Mouse (Mus musculus) heart, embryonic 11.5 days (tissue): ENCODE results near the gene Rhobtb1. TPM values are rescaled to one million over a fixed set of nuclear protein-coding genes. Genes with fewer than 3 reads are reported as not detected.

Experiments
- ATAC-seq: fragments of 200-750 bp; cut with Nextera tagmentation; replicated peaks from 2 replicates; pipeline ENCODE4 v1.8.0; 2017; ENCODE audit warnings: moderate library complexity; ENCODE audit not compliant: insufficient number of reproducible peaks, low FRiP score, low TSS enrichment
- H3K27ac ChIP-seq: fragments of 300-500 bp; sonication (generic); 2 replicates; pipeline ENCODE4 v1.5.1; 2014; ENCODE audit warnings: mild to moderate bottlenecking, low read depth, low read length
- H3K27me3 ChIP-seq: fragments of 300-500 bp; sonication (generic); 2 replicates; pipeline ENCODE4 v1.6.1; 2014; ENCODE audit warnings: mild to moderate bottlenecking, low read length, mixed read lengths; ENCODE audit not compliant: control insufficient read depth, insufficient read depth
- H3K36me3 ChIP-seq: fragments of 300-500 bp; sonication (generic); 2 replicates; pipeline ENCODE4 v1.6.1; 2014; ENCODE audit warnings: mild to moderate bottlenecking, low read length, moderate library complexity, mixed read lengths; ENCODE audit not compliant: control insufficient read depth, insufficient read depth
- H3K4me1 ChIP-seq: fragments of 300-500 bp; sonication (generic); 2 replicates; pipeline ENCODE4 v1.6.1; 2014; ENCODE audit warnings: low read length; ENCODE audit not compliant: control insufficient read depth, insufficient read depth
- H3K4me2 ChIP-seq: fragments of 300-500 bp; sonication (generic); 2 replicates; pipeline ENCODE4 v1.6.1; 2014; ENCODE audit warnings: mild to moderate bottlenecking, moderate library complexity
- H3K4me3 ChIP-seq: fragments of 300-500 bp; sonication (generic); 2 replicates; pipeline ENCODE4 v1.5.1; 2014; ENCODE audit warnings: low read depth, low read length
- H3K9ac ChIP-seq: fragments of 300-500 bp; sonication (generic); 2 replicates; pipeline ENCODE4 v1.6.1; 2014; ENCODE audit warnings: mild to moderate bottlenecking, low read depth, low read length, moderate library complexity
- H3K9me3 ChIP-seq: fragments of 300-500 bp; sonication (generic); replicated peaks from 2 replicates; pipeline ENCODE4 v1.6.1; 2016; ENCODE audit warnings: low read length; ENCODE audit not compliant: control insufficient read depth
- WGBS: fragments of 180-500 bp; shearing (Covaris S2); extraction: QIAGEN DNeasy Blood & Tissue Kit; methylation state at CpG from one replicate; pipeline ENCODE4 v1.1.7; 2014; ENCODE audit not compliant: insufficient replicate concordance; 5-methylcytosine and 5-hydroxymethylcytosine counted together
- polyA plus RNA-seq: library from polyadenylated mRNA; unstranded; fragments of >200 nt; fragmentation: Nextera tagmentation; extraction: Ambion mirVana; gene quantifications from 2 replicates; pipeline ENCODE4 v1.2.1, GENCODE M21; 2014

Gene Rhobtb1
- polyA plus RNA-seq, 1 experiment from 2014 or later = 31.1 TPM

- Histone ChIP-seq H3K4me3 (no peak overlapping the region), H3K9me3 (no peaks in the 10 kb centered on the region), H3K9ac (0 out of 2 replicates have a peak overlapping the region, but pooled peaks have one; percentile 22), H3K4me2 (no peak overlapping the region), H3K27ac (no peak overlapping the region; the same call in 1 of the 2 replicates), H3K4me1 (peaks cover 37% of the 10 kb centered on the region), H3K27me3 (no peaks in the 10 kb centered on the region), H3K36me3 (peaks cover 6% of the 10 kb centered on the region; the same call in 1 of the 2 replicates)
- WGBS = 72% methylated on average over 6 of the region's 6 CpGs
- ATAC-seq = no peak
Observed at GRCm38 (mm10) chr10:69257592-69258133, 106.4 kb downstream of the Rhobtb1 start.

GRCm38 (mm10) chr10:69258588-69258987, 107.4 kb downstream of the Rhobtb1 start:
- peaks cover 44% of the 10 kb centered on the region for H3K4me1 ChIP-seq

GRCm38 (mm10) chr10:69259161-69259560, 107.9 kb downstream of the Rhobtb1 start:
- ATAC-seq = no peak
- H3K4me2 ChIP-seq = no peak overlapping the region
- H3K4me1 ChIP-seq = peaks cover 42% of the 10 kb centered on the region
- no peak overlapping the region for H3K4me3 ChIP-seq
- no peaks in the 10 kb centered on the region for H3K27me3 ChIP-seq
- peaks cover 6% of the 10 kb centered on the region; the same call in 1 of the 2 replicates for H3K36me3 ChIP-seq
- H3K9ac ChIP-seq = no peak overlapping the region
- WGBS = 61% methylated on average over 2 of the region's 2 CpGs
- H3K27ac ChIP-seq = peak overlapping the region; percentile 18; the same call in 1 of the 2 replicates
- no peaks in the 10 kb centered on the region for H3K9me3 ChIP-seq

More at GRCm38 (mm10) chr10:69258588-69258987, 107.4 kb downstream of the Rhobtb1 start:
- Histone ChIP-seq H3K4me3 (no peak overlapping the region), H3K4me2 (no peak overlapping the region), H3K9ac (no peak overlapping the region), H3K36me3 (peaks cover 6% of the 10 kb centered on the region; the same call in 1 of the 2 replicates), H3K27ac (peak overlapping the region; percentile 18; the same call in 1 of the 2 replicates), H3K9me3 (no peaks in the 10 kb centered on the region), H3K27me3 (no peaks in the 10 kb centered on the region)
- WGBS = 73% methylated on average over 9 of the region's 9 CpGs
- ATAC-seq = no peak

GRCm38 (mm10) chr10:69259929-69260328, 108.7 kb downstream of the Rhobtb1 start:
- WGBS = 79% methylated on average over 8 of the region's 8 CpGs
- Histone ChIP-seq H3K9me3 (no peaks in the 10 kb centered on the region), H3K4me2 (no peak overlapping the region), H3K4me3 (no peak overlapping the region), H3K4me1 (peaks cover 35% of the 10 kb centered on the region), H3K36me3 (peaks cover 6% of the 10 kb centered on the region; the same call in 1 of the 2 replicates), H3K27me3 (no peaks in the 10 kb centered on the region), H3K27ac (no peak overlapping the region), H3K9ac (no peak overlapping the region)
- no peak for ATAC-seq

GRCm38 (mm10) chr10:69262918-69263822, 111.9 kb downstream of the Rhobtb1 start:
- H3K4me3 ChIP-seq = no peak overlapping the region
- H3K27ac ChIP-seq = peak overlapping the region; percentile 69
- H3K36me3 ChIP-seq = peaks cover 3% of the 10 kb centered on the region; the same call in 1 of the 2 replicates
- ATAC-seq = no peak
- WGBS = 36% methylated on average over 14 of the region's 14 CpGs
- H3K27me3 ChIP-seq = no peaks in the 10 kb centered on the region
- H3K4me1 ChIP-seq = peaks cover 40% of the 10 kb centered on the region
- peak overlapping the region; percentile 52 for H3K4me2 ChIP-seq
- H3K9ac ChIP-seq = 0 out of 2 replicates have a peak overlapping the region, but pooled peaks have one; percentile 10
- H3K9me3 ChIP-seq = no peaks in the 10 kb centered on the region

- no peak overlapping the region for H3K27ac ChIP-seq
- H3K4me2 ChIP-seq = no peak overlapping the region
- WGBS = 70% methylated on average over 2 of the region's 2 CpGs
- no peak for ATAC-seq
- H3K36me3 ChIP-seq = peaks cover 3% of the 10 kb centered on the region; the same call in 1 of the 2 replicates
- peaks cover 40% of the 10 kb centered on the region for H3K4me1 ChIP-seq
- H3K9me3 ChIP-seq = no peaks in the 10 kb centered on the region
- H3K4me3 ChIP-seq = no peak overlapping the region
- no peak overlapping the region for H3K9ac ChIP-seq
- H3K27me3 ChIP-seq = no peaks in the 10 kb centered on the region
Observed at GRCm38 (mm10) chr10:69263906-69264305, 112.7 kb downstream of the Rhobtb1 start.

GRCm38 (mm10) chr10:69265421-69265820, 114.2 kb downstream of the Rhobtb1 start:
- Histone ChIP-seq H3K27me3 (no peaks in the 10 kb centered on the region), H3K9me3 (no peaks in the 10 kb centered on the region), H3K36me3 (peaks cover 7% of the 10 kb centered on the region), H3K4me3 (no peak overlapping the region), H3K4me2 (peak overlapping the region; percentile 17; the same call in 1 of the 2 replicates), H3K9ac (0 out of 2 replicates have a peak overlapping the region, but pooled peaks have one; percentile 6), H3K4me1 (peaks cover 33% of the 10 kb centered on the region), H3K27ac (no peak overlapping the region)
- no peak for ATAC-seq
- 67% methylated on average over 15 of the region's 15 CpGs for WGBS

GRCm38 (mm10) chr10:69268061-69268643, 116.9 kb downstream of the Rhobtb1 start:
- 53% methylated on average over 10 of the region's 10 CpGs for WGBS
- no peaks in the 10 kb centered on the region for H3K9me3 ChIP-seq
- no peak overlapping the region for H3K4me3 ChIP-seq
- no peak overlapping the region for H3K4me2 ChIP-seq
- H3K9ac ChIP-seq = no peak overlapping the region
- peaks cover 23% of the 10 kb centered on the region for H3K4me1 ChIP-seq
- no peak for ATAC-seq
- H3K27ac ChIP-seq = 0 out of 2 replicates have a peak overlapping the region, but pooled peaks have one; percentile 37
- no peaks in the 10 kb centered on the region for H3K27me3 ChIP-seq
- peaks cover 16% of the 10 kb centered on the region for H3K36me3 ChIP-seq
